Mouse (Mus musculus): Measurements from ENCODE around the gene Sowaha.

Sowaha gene

DNA sequence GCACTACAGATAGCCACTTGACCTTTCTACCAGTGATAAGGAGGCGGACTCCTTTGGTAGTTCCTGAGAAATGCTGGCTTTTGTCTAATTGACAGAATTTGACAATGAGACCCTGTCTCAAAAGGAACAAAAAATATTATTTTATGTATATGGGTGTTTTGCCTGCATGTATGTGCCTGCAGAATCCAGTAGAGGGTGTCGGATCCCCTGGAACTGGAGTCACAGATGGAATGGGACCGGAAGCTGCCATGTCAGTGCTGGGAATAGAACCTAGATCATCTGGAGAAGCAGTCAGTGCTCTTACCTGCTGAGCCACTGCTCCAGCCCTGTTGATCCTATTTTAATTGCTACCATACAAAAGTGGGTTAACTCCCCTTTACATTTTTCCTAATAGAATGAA, 7.4 kb downstream of the Sowaha start:
- in situ Hi-C loops (cut with MboI, MseI), result no loop called here

DNA sequence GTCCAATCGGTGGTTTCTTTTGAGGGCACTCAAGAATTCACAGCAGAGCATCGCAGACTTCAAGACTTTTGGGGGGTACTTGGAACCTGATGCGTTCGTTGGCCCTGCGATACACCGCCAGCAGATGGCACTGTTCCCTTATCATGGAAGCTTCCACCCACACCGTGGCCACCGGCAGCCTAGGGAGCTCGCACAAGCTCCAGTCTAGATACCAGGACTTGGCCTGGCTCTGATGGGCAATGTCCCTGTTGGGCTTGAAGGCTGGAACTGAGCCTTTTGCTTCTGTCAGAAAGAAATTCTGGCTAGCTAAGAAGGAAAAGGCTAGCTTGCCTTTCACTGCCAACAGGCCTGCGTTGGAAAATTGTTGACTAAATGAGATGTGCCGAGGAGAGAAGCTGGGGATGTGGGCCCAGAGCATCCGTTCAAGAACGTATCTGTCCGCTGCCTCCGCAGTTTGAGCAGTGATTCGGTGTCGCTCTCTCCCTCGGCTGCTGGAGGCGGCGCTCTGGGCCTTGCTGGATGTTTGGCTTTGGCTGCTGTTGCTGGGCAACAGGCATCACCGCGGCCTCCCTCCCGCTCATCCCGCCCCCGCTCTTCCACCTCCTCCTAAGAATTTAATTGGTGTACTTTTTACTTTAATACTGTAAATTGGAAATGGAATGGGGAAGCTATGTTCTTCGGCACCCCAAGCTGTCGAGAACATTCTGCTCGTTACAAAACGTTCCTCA, 9.9 kb downstream of the Sowaha start, which contains the start of gene Gm9837:
TSS of gene Gm9837 (minus strand) at position 512 of the 728 bp plus-strand sequence.
- in situ Hi-C loops (cut with MboI, MseI), result loop anchor here in 1 of 2 experiments (5.0 kb wide), 1 partner anchor 267 kb away; no protein-coding TSS in a partner anchor

DNA sequence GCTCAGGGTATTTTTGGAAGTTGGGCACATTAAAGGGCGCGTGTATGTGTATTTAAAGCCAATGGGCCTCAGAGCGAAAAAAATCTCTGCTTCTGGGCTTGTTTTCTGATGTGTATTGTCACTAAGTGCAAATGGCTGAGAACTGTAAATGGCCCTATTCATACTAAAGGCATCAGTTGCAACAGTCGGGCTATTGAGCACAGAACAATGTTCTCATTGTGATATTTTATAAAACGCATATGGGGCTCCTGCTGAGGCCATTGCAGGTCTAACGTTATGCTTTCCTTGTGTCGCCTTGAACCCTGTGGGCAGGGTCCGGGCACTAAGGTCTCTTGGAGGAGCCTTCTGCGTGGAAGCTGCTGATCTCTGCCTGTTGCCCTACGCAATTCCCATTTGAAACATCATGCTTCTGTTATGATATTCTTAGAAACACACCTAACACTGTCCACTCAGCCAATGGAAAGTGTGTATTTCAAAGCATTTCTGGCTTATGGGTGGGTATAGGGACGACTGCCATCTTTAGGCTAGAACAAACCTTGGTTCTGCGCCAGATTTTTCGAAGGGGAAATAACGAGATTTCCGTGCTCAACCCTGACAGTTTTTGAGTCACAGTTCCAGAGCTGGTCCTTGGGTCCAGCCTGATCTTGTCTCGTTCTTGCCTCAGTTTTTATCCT, 10.6 kb downstream of the Sowaha start:
- in situ Hi-C loops (cut with MboI, MseI), result loop anchor here in 1 of 2 experiments (5.0 kb wide), 1 partner anchor 268 kb away; no protein-coding TSS in a partner anchor

DNA sequence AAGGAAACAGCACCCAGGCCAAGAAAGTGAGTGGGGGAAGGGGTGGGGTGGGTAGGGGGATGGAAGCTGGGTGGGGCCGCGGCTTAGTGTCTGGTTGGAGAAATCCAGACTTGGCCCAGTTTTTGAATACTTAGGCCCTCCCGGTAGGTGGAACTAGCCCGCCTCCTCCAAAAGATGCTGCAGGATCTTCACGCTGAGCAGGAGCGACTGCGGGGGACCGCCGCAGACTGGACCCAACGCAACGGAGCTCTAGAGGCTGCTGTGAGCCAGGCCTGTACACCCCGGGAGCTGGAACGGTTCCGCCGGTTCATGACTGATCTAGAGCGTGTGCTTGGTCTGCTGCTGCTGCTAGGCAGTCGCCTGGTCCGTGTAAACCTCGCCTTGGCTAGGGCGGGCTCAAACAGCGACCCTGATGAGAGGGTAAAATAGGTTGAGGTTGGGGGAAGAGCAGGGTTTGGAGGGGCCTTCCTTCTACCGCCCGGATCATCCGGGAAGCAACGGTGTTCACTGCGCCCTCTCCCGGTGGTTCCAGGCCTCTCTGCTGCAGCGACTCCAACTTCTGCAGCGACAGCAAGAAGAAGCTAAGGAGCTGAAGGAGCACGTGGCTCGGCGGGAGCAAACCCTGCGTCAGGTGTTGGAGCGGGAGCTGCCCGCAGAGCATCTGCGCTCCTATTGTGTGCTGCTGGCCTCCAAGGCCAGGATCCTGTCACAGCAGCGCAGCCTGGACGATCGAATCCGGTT, 13.7 kb downstream of the Sowaha start:
- in situ Hi-C loops (cut with MboI, MseI), result loop anchor here in 1 of 2 experiments (5.0 kb wide), 1 partner anchor 271 kb away; no protein-coding TSS in a partner anchor

DNA sequence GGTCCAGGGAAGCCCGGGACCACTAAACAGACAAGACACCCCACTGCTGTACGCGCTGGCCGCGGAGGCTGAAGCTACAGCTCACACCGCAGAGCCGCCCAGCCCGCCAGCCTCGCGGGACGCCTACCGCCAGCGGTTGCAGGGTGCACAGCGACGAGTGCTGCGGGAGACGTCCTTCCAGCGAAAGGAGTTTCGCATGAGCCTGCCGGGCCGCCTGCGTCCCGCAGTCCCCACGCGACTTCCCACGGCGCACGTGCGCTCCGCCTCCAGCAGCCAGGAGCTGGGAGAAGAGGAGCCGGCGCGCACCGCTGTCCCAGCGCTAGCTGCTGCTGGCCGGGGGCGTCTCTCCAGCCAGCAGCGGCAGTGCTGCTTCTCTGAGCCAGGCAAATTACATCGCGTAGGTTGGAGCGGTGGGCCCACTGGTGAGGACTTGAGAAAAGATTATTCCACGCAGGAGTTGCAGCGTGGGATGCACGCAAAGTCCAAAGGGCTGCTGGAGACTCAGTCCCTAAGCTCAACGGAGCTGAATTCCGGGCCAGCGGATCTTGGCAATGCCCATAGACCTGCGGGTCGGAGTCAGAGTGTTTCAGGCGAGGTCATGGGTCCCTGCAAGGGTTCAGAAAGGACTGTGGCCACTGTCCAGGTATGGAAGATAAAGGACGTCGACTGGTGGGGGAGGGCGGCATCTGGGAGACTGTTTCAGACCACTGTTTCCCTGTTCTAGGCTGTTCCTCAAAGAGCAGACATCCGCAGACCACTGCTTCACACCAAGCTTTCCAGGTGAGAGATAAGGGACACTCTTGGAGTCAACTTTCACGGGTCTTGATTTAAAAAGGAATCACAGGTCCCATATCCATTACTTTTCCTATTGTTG, 16.3 kb downstream of the Sowaha start:
- in situ Hi-C loops (cut with MboI, MseI), result no loop called here

DNA sequence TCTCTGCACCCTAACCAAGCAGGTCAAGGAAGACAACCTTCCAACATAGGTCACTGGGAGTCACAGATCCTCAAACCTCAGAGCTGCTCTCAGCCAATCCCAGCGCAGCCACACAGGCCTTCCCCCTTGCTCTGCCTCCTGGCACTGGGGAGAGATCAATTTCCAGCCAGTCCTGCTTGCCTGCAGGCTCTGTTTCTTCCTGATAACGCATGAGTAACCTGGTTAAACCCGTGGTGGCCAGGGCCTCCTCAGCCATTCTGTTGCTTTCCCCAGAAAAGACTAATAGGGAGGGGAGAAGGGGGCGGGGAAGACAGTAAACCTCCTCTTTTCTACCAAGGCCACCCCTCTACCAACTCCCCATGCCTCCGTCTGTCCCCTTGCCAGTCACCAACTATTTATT, 18.3 kb downstream of the Sowaha start:
- in situ Hi-C loops (cut with MboI, MseI), result no loop called here

DNA sequence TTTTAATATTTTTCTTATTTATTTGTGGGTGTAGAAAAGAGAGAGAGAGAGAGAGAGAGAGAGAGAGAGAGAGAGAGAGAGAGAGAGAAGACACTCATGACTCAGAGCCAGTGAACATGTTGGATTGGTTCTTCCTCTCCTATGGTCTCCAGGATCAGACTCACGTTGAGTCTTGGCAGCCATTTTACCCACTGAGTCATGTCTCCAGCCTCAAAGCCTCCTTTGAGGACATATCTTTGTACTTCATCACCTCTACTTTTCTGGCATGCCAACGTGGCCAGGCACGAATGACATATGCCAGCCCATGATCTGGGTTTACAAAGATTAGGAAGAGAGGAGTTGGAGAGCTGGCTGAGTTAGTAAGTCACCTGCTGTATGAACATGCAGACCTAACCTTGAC, 19.9 kb downstream of the Sowaha start:
- in situ Hi-C loops (cut with MboI, MseI), result no loop called here

DNA sequence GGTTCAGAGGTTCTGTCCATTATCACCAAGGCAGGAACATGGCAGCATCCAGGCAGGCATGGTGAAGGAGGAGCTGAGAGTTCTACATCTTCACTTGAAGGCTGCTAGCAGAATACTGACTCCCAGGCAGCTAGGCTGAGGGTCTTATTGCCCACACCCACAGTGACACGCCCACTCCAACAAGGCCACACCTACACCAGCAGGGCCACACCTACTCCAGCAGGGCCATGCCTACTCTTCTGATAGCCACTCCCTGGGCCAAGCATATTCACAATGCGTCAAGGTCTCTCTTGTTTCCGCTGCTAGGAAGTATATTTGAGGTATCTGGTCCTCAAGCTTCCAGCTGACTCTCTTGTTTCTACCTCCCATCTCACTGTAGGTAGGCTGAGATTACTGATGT, 21.1 kb downstream of the Sowaha start:
- in situ Hi-C loops (cut with MboI, MseI), result no loop called here

DNA sequence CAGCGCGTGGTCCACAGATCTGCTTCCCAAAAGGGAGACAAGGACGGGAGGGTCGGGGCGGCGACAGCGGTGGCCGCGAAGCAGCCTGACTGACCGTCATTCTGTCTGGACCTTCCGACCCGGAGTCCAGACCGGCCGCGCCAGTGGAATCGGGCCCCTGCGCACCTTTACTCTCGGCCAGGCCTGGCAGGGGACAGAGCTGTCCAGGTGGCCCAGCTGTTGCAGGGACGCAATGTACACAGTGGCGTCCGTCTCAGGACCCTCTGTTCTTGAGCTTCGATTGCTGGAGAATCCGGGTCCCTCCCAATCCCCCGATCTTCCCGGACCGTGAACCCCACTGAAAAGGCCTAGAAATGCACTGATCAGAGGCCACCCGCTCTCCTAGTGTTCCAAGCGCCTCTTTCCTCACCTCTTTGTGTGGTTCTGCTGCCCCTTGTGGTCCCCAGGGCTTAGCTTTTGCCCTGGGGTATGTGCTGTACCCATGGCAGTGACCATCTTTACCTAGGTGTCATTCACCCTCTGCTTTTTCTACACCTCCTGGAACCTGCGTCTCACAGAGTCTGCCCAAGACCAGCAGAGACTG, 22.6 kb downstream of the Sowaha start:
- in situ Hi-C loops (cut with MboI, MseI), result no loop called here

DNA sequence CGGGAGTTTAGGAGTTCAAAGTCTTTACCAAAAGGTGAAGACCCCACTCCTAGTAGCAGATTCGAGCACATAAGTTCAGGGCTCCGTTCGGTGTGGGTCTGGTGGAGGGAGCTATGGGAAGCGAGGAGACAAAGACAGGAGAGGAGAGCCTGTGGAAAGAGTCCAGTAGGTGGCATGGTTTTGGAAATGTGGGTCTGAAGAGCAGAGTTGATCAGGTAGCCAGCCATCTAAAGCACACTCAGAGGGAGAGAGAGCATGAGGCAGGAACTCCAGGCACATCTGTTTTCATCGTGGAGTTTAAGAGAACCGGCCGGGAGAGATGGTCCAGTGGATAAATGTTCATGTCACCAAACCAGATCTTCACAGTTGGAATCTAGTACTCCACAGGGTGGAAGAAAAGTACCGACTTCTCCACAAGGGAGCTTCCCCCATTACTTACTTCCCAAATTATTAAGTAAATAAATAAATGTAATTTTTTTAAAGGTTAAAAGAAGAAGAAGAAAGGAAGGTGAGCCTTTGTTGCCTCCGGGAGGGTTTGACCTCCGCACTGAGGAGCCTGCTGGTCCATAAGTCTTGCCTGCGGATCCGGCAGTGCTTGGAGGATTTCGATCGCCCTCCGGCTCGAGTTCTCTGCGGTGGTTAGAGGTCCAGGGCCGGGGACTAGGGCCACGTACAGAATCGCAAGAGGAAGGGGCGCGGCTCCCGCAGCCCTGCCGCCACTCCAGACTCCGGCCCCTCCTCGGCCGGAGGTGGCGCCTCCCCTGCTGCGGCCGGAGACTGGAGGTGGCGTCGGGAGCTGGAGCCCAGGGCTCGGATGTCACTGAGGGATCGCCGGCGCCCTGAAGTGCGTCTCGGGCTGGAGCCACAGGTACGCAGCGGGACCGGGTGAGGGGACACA, 23.4 kb downstream of the Sowaha start, which contains the start of the genes Gm10447 and Shroom1:
TSS of gene Gm10447 (minus strand) at position 637 of the 898 bp plus-strand sequence.
TSS of gene Shroom1 (plus strand) at position 732 of the 898 bp plus-strand sequence.
- in situ Hi-C loops (cut with MboI, MseI), result no loop called here

DNA sequence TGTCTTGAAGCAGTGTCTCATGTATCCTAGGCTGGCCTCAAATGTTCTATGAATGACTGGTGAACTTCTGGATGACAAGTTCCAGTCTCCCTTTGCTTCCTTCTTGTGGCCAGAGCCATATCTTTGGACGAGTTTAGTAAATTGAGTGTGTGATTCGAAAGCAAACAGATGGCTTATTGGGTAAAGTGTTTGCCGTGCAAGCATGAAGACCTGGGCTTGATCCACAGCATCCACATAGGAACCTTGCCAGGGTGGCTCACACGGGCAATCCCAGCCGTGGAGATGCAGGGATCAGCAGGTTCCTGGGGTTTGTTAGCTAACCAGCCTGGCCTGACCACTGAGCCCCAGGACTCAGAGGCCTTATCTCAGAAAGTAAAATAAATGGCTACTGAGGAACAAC, 27.0 kb downstream of the Sowaha start:
- in situ Hi-C loops (cut with MboI, MseI), result no loop called here

DNA sequence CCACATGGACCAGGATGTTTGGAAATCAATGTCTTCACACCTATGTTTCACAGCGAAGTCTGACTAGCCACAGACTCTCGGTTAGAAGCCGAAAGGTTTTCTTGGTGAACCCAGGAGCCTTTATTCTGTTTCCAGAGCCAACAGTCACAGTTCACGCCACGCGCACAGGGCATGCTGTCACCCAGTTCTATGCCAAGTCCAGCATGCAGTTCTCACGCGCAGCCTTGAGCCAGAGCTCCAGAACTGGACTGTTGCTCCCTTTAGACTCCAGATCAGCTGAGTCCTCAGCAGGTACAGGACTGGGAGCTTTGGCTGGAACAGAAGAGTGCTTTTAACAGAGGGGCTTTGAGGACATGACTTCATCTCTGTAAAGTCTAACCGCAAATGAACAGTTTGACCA, 27.7 kb downstream of the Sowaha start:
- in situ Hi-C loops (cut with MboI, MseI), result no loop called here

DNA sequence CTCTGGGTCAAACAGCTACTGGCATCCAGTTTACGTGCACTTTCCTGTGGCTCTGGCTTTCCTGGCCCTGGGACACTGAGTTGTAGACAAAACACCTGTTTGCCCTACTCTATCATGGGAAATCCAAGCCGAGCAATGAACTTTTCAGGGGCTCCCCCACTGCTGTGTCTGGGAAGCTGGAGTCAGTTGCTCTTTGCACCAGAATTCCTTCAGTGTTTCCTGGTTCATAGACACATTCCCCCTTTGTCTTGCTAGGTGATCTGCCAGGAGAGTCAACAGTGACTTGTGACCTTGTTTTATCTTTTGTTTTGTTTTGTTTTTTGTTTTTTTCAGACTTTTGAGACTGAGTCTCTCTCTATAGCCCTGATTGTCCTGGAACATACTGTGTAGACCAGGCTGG, 28.7 kb downstream of the Sowaha start:
- in situ Hi-C loops (cut with MboI, MseI), result no loop called here

DNA sequence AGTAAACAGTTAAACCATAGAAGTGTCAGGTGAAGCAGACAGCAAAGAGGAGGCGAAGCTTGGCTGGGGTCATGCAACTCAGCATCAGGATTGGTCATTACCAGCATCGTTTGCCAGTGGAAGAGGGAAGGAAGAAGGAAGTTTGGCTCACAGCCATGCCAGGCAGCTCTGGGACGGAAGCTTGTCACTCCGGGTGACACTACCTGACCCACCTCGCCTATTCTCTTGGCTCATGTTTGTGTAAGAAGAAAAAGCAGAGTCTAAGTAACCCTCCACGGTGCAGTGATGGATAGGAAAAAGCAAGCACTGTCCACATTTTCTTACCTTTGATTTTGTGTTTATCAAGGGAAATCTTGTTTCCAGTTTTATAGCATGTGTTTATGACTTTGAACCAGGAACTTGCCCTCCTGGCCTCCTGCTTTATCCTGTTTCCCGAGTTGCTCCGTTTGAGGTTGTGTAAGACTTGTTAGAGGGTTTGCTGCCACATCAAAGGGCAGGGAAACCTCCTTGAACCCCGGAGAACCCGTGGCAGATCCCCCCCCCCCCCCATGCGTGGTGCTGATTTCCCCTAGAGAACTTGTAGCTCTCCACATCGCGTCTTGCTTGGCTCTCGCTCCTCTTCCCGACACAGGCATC, 29.9 kb downstream of the Sowaha start:
- in situ Hi-C loops (cut with MboI, MseI), result no loop called here

DNA sequence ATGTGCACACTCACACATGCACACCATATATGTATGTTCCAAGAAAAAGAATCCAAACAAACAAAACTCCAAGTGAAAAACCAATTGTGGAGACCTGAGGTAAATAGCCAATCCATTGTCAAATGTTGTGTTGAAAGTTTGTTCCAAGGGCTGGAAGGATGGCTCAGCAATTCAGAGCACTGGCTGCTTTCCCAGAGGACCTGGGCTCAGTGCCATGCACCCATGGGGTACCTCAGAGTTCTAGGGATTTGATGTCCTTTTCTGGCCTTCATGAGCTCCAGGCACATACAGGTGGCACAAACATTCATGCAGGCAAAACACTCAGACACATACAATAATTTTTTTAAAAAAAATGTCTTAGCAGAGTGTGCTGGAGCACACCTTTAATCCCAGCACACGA, 31.5 kb downstream of the Sowaha start:
- in situ Hi-C loops (cut with MboI, MseI), result no loop called here

DNA sequence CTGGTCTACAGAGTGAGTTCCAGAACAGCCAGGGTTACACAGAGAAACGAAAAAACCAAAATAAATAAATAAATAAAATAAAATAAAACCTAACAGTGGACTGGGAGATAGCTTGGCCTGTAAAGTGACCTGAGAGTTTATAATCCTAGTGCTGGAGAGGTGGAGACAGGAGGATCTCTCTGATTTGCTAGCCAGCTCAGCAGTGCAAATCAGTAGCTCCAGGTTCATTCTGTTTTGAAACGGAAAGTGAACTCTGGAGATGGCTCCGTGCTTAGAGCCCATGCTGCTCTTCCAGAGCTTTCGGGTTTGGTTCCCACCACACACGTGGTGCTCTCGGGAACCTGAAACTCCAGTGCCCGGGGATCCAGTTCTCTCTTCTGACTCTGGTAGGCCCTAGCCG, 32.1 kb downstream of the Sowaha start:
- in situ Hi-C loops (cut with MboI, MseI), result no loop called here

DNA sequence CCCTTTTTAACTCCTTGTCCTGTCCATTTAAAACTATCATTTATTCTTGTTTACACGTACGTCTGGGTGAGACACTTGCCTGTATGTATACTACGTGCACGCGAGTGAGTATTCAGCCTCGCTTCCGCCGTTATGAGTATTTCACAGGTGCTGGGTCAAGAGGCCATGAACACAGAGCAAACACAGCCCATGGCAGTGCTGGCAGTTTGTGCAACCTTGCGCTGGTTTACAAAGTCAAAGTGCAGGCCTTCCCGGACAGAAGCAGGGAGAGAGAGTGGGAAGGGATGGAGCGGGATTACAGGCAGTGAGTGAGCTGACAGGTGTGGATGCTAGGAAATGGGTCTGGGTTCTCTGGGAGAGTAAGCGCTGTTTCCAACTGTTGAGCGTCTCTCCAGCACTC, 33.9 kb downstream of the Sowaha start:
- in situ Hi-C loops (cut with MboI, MseI), result no loop called here

DNA sequence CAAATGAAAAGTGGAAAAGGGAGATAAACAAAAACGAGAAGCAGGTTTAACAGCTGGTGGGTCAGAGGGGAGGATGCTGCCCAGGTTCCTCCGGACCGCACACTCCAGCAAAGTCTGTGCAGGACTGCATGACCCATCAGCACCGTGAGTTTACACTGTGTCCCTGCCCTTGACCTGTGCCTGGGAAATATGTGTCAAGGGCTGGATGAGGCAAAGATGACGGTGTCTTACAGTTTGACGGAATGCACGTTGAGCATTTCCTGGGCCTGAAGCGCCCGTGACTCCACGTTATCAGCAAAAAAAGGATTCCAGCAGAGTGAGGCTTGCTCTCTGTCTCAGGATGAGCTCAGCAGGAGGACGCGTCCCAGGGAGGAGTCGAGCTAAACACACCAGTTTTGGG, 34.5 kb downstream of the Sowaha start:
- in situ Hi-C loops (cut with MboI, MseI), result no loop called here

DNA sequence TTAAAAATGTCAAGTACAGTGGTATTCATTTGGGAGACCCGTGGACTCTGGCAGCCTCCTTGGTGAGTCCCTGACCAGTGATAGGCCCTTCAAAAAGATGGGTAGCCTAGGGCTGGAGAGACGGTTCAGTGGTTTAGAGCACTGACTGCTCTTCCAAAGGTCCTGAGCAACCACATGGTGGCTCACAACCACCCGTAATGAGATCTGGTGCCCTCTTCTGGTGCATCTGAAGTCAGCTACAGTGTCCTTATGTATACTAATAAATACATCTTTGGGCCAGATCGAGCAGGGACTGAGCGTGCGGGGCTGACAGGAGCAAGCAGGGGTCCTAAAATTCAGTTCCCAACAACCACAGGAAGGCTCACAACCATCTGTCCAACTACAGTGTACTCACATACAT, 36.2 kb downstream of the Sowaha start:
- in situ Hi-C loops (cut with MboI, MseI), result no loop called here
